Mouse (Mus musculus): ENCODE measurements around the gene Crnkl1.

DNA sequence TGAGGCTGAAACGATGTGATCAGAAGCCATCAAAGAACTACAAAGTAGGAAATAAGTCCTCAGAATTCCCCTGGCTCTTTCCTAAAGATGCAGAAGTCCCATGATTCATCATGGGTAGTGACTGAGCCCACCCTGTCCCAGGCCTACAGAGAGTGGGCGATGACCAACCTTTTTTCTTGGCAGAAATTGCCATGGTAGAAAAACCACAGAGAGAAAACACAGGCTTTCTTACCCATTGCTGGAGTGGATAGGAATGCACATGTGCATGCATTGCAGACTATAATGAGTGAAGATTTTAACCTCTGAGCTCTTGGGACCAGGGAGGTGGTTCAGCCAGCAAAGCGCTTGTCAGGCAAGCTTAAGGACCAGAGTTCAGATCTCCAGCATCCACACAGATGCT lies 57.6 kb downstream of the Crnkl1 start:
- TF ChIP-seq POLR2A (IDR thresholded peaks at IDR 0.05; ENCODE audit: borderline replicate concordance, control insufficient read depth, low read depth, low read length) (no peak), CTCF (IDR thresholded peaks at IDR 0.05; ENCODE audit: control insufficient read depth, insufficient read depth, low read length) (no peak)
